Mouse (Mus musculus): Measurements from ENCODE around the gene Polr2c. TPM values are rescaled to one million over a fixed set of nuclear protein-coding genes. Genes with fewer than 3 reads are reported as not detected.

The Polr2c gene
- polyA plus RNA-seq, 1 experiment from 2014 or later = 129 TPM

DNA sequence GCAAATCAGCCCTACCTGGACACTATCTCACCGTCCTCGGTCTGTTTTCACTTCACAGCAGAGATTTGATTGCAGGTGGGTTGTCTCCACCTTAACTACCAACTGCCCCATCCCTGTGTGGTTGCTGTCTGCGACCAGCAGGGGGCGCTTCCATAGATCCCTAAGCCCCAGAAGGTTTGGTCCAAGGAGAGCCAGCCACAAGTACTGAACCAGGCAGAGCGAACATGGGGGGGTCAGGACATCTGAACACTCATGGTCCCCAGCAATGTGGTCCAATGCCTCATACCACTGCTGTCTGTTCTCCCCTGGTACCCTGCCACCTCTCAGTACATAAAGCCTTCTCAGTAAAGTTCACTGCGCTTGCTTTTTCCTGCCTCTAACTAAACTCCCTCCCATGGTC, 17.1 kb downstream of the Polr2c start:
- 9% methylated on average over 6 of the region's 6 CpGs for WGBS
- H3K4me1 ChIP-seq (replicated peaks; ENCODE audit: insufficient read depth, low read length) = peaks cover 28% of the 10 kb centered on the region

DNA sequence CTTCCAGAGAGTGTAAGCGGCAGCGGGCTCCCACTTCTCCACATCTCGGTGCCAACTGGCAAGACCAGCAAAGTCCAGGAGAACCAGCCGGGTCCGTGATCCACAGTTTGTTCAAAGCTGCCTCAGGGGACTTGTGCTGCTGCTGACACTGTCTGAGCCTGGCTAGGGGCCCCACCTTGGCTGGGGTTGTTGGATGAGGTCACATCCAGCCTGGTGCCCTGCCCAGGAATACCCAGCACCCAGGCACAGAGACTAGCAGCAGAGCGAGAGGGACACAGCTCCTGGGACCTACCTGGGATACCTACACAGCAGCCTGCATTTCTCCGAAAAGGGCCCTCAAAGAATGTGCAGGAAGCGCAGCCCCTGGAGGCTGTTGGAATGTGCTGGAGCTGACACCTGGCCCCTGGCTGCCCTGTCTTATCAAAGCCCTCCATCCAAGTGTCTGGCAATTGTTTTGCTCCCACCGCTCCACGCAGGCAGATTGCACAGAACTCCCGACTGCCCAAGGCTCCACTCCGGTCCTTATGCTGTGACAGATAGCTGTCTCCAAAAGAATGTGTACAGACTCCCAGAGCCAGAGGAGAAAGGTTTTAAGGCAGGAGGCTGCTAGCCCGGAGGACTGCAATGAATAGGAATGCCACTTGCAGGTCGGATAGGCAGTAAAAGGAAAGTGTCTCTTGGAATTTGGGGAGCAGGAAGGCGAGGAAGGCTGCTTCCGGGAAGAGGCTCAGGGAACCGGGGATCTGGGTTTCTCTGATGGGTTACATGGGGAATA, 18.0 kb downstream of the Polr2c start:
- peak overlapping the region; percentile 94 for H3K4me2 ChIP-seq (ENCODE audit: low read length)
- H3K4me3 ChIP-seq (replicated peaks; ENCODE audit: low read depth, low read length) = peak overlapping the region; percentile 57
- peak overlapping the region; percentile 60 for H3K9ac ChIP-seq (ENCODE audit: low read depth, low read length)
- WGBS = 14% methylated on average over 17 of the region's 17 CpGs
- H3K36me3 ChIP-seq (ENCODE audit: insufficient read depth, low read length) = no peaks in the 10 kb centered on the region
- H3K27ac ChIP-seq = peak overlapping the region; percentile 50; the same call in 1 of the 2 replicates
- DNase-seq (ENCODE audit: low spot score) (no peak), ATAC-seq (replicated peaks; ENCODE audit: low FRiP score, low read depth) (no peak)
- no peaks in the 10 kb centered on the region for H3K9me3 ChIP-seq (replicated peaks; ENCODE audit: low read length)
- peaks cover 25% of the 10 kb centered on the region for H3K4me1 ChIP-seq (replicated peaks; ENCODE audit: insufficient read depth, low read length)
- no peak for TF ChIP-seq CTCF (IDR thresholded peaks at IDR 0.05; ENCODE audit: low read depth)
- no peaks in the 10 kb centered on the region for H3K27me3 ChIP-seq (ENCODE audit: insufficient read depth, low read length)

More for the DNA sequence above, 17.1 kb downstream of the Polr2c start:
- peak; percentile 82 for DNase-seq (ENCODE audit: low spot score)
- no peaks in the 10 kb centered on the region for H3K27me3 ChIP-seq (ENCODE audit: insufficient read depth, low read length)
- H3K9ac ChIP-seq (ENCODE audit: low read depth, low read length) = no peak overlapping the region
- no peaks in the 10 kb centered on the region for H3K36me3 ChIP-seq (ENCODE audit: insufficient read depth, low read length)
- H3K4me3 ChIP-seq (replicated peaks; ENCODE audit: low read depth, low read length) = peak overlapping the region; percentile 57; the same call in 1 of the 2 replicates
- no peak overlapping the region for H3K27ac ChIP-seq
- peak; percentile 87 for TF ChIP-seq CTCF (IDR thresholded peaks at IDR 0.05; ENCODE audit: low read depth)
- ATAC-seq (replicated peaks; ENCODE audit: low FRiP score, low read depth) = 0 out of 2 replicates have a peak, but pooled peaks have one; percentile 22
- no peaks in the 10 kb centered on the region for H3K9me3 ChIP-seq (replicated peaks; ENCODE audit: low read length)
- H3K4me2 ChIP-seq (ENCODE audit: low read length) = peak overlapping the region; percentile 94

DNA sequence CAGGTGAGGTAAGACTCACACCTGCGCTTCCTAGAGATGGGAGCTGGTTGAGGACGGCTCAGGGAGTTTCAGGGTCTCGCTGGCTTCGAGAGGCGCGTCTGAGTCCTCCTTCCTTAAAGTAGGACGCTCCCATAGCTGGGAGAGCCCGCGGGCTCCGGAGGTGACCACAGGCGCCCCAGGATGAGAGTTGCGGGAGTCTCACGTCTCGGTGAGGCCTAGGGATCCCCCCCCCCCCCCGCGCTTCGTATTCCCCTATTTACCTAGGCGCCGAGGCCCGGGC, 18.6 kb downstream of the Polr2c start:
- peak overlapping the region; percentile 94 for H3K4me2 ChIP-seq (ENCODE audit: low read length)

DNA sequence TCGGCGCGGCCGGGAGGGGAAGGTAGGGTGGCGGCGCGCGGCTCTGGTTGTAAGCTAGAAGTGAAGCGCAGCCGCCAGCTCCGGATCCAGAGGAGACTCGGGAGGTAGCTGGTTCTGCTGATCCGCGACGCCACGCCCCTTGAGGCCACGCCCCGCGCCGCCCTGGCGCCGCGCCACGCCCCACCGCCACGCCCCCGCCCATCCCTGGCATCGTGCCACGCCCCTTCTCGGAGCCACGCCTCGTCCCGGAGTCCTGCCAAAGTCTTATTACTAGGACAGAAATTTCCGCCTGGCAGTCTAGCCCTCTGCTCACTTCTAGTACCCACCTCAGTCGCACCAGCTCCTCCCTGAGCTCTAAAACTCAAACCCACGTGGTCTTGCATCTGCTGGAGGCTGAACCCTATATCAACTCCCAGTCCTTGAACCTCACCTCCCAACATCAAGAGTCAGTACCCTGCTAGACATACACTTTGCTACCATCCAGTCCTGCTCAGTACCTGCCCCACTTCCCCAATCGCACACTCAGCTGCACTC, 19.0 kb downstream of the Polr2c start, which contains the start of gene Dok4:
Gene Dok4, minus strand, starts transcription at position 134 of the 534 bp plus-strand sequence.
- peak; percentile 91 for DNase-seq (ENCODE audit: low spot score)
- Histone ChIP-seq H3K36me3 (ENCODE audit: insufficient read depth, low read length) (no peaks in the 10 kb centered on the region), H3K4me3 (replicated peaks; ENCODE audit: low read depth, low read length) (peak within 1 kb of the TSS; percentile 57), H3K9me3 (replicated peaks; ENCODE audit: low read length) (no peaks in the 10 kb centered on the region), H3K9ac (ENCODE audit: low read depth, low read length) (peak within 1 kb of the TSS; percentile 60), H3K4me2 (ENCODE audit: low read length) (peak within 1 kb of the TSS; percentile 94), H3K27ac (peak within 1 kb of the TSS; percentile 50), H3K4me1 (replicated peaks; ENCODE audit: insufficient read depth, low read length) (peaks cover 17% of the 10 kb centered on the region), H3K27me3 (ENCODE audit: insufficient read depth, low read length) (no peaks in the 10 kb centered on the region)
- WGBS = under 1% methylated on average over 35 of the region's 37 CpGs
- ATAC-seq (replicated peaks; ENCODE audit: low FRiP score, low read depth) = peak; percentile 78
- no peak for TF ChIP-seq CTCF (IDR thresholded peaks at IDR 0.05; ENCODE audit: low read depth)

More for the DNA sequence above, 18.6 kb downstream of the Polr2c start:
- Histone ChIP-seq H3K4me1 (replicated peaks; ENCODE audit: insufficient read depth, low read length) (peaks cover 21% of the 10 kb centered on the region), H3K36me3 (ENCODE audit: insufficient read depth, low read length) (no peaks in the 10 kb centered on the region), H3K4me3 (replicated peaks; ENCODE audit: low read depth, low read length) (peak overlapping the region; percentile 57), H3K27ac (peak overlapping the region; percentile 50), H3K9ac (ENCODE audit: low read depth, low read length) (peak overlapping the region; percentile 60), H3K9me3 (replicated peaks; ENCODE audit: low read length) (no peaks in the 10 kb centered on the region), H3K27me3 (ENCODE audit: insufficient read depth, low read length) (no peaks in the 10 kb centered on the region)
- peak; percentile 16 for DNase-seq (ENCODE audit: low spot score)
- under 1% methylated on average over 19 of the region's 20 CpGs for WGBS
- ATAC-seq (replicated peaks; ENCODE audit: low FRiP score, low read depth) = no peak
- TF ChIP-seq CTCF (IDR thresholded peaks at IDR 0.05; ENCODE audit: low read depth) = no peak

DNA sequence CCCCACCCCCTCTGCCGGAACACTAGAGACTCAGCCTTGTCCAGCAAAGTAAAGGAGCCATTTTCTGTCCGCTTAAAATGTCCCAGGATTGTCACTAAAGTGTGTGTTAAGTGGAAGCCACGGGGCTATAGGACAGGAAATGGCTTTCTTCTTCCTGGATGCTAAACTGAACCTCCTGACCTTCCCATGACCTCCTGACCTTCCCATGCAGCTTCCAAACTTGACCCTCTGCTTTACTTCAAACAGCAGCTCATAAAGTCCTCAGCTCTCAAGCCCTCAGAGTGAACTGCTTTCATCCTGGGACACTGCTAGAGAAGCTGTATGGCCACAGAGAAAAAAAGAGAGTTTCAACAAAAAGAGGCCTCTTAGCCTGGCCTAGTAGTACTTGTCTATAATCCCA, 19.6 kb downstream of the Polr2c start:
- Histone ChIP-seq H3K27ac (peak overlapping the region; percentile 3; the same call in 1 of the 2 replicates), H3K27me3 (ENCODE audit: insufficient read depth, low read length) (no peaks in the 10 kb centered on the region), H3K36me3 (ENCODE audit: insufficient read depth, low read length) (no peaks in the 10 kb centered on the region), H3K4me1 (replicated peaks; ENCODE audit: insufficient read depth, low read length) (peaks cover 12% of the 10 kb centered on the region), H3K9me3 (replicated peaks; ENCODE audit: low read length) (no peaks in the 10 kb centered on the region), H3K4me3 (replicated peaks; ENCODE audit: low read depth, low read length) (no peak overlapping the region), H3K9ac (ENCODE audit: low read depth, low read length) (no peak overlapping the region), H3K4me2 (ENCODE audit: low read length) (0 out of 2 replicates have a peak overlapping the region, but pooled peaks have one; percentile 94)
- DNase-seq (ENCODE audit: low spot score) (no peak), ATAC-seq (replicated peaks; ENCODE audit: low FRiP score, low read depth) (no peak)
- WGBS = 31% methylated on average over 3 of the region's 3 CpGs
- TF ChIP-seq CTCF (IDR thresholded peaks at IDR 0.05; ENCODE audit: low read depth) = no peak; the same call in 1 of the 2 replicates

DNA sequence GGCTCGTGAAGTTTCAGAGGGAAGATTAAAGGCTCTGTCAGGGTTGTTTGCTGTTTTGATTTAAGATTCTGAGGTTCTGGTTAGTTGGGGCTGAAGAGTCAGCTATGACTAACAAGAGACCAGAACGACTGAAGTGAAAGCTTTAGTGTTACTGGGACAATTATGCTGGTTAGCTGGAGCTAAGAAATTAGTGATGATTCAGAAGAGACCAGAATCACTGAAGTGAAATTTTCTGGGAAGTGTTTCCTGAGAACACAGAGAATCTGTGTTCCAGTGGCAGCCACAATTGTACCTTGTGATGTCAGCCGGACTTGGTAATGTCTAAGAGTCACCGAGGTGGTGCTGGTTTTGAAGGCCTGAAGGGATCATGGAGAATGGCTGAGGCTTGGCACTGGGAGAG, 23.5 kb downstream of the Polr2c start:
- 70% methylated on average over 4 of the region's 4 CpGs for WGBS
- Histone ChIP-seq H3K9me3 (replicated peaks; ENCODE audit: low read length) (no peaks in the 10 kb centered on the region), H3K27me3 (ENCODE audit: insufficient read depth, low read length) (no peaks in the 10 kb centered on the region), H3K4me3 (replicated peaks; ENCODE audit: low read depth, low read length) (no peak overlapping the region), H3K27ac (no peak overlapping the region), H3K9ac (ENCODE audit: low read depth, low read length) (no peak overlapping the region), H3K4me1 (replicated peaks; ENCODE audit: insufficient read depth, low read length) (peaks cover under 1% of the 10 kb centered on the region; the same call in 1 of the 2 replicates), H3K4me2 (ENCODE audit: low read length) (no peak overlapping the region), H3K36me3 (ENCODE audit: insufficient read depth, low read length) (no peaks in the 10 kb centered on the region)
- no peak for DNase-seq (ENCODE audit: low spot score)
- no peak for TF ChIP-seq CTCF (IDR thresholded peaks at IDR 0.05; ENCODE audit: low read depth)
- ATAC-seq (replicated peaks; ENCODE audit: low FRiP score, low read depth) = no peak

All from kidney, postnatal 0 days (tissue).